Mouse (Mus musculus): ENCODE measurements around the gene Zfp61.

- TF ChIP-seq POLR2A (IDR thresholded peaks at IDR 0.05; ENCODE audit: low read depth, low read length): no peak
- no peak for TF ChIP-seq CTCF (IDR thresholded peaks at IDR 0.05; ENCODE audit: extremely low read depth, insufficient read length, insufficient replicate concordance, low read depth, low read length)
Observed at GRCm38 (mm10) chr7:24325197-24325596, 24.2 kb upstream of the Zfp61 start.

All from small intestine, adult 2 months (tissue).